8 mouse cellular contexts compared by ENCODE assay signal in the genomic region with DNA sequence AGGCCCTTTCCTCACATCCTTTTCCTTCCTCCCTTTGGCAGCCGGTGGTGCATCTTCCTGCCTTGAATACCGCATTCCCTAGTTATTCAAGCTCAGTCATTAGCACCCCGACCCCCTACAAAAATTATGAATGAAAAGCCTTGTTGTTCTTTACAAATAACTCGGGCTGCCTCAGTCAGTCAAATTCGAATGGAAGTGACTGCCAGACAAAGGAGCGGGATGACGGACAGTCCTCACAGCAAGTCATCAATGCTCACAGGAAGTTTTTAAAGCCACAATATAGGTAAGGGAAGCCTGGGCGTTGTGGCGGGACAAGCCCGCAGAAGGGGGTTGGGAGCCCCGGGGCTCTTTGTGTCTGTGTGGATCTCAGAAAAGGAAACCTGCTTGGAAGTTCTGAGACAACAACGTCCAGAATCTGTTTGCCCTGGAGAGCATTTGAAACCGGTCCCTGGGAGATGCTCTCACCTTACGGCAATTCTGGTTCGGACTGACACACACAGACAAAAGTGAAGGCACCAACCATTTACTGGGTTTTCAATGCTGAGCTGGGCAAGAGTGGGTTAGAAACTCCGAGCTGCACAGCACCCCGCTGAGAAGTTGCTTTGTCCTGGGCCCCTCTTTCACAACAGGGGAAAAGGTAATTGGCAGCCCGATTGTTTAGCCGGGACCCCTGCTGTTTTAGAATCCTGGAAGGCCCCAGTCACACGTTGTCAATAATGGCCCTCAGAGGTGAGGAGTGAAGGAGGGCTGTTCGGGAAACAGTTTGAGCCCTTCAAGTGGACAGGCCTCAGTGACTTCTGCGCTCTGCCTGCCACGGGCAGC. TPM values are rescaled to one million over a fixed set of nuclear protein-coding genes. Genes with fewer than 3 reads are reported as not detected.
A peak's percentile ranks its signal among the peaks of the same experiment; 100 is the strongest.
DNase-seq lines count a peak whose midpoint lies in the region; ATAC-seq and TF ChIP-seq lines count a peak whose summit lies in the region.

No protein-coding gene starts in this region.

- H3K9ac ChIP-seq in ES-E14 (ENCODE audit: insufficient read depth, low read depth, low read length, poor library complexity, severe bottlenecking) = no peak overlapping the region
- H3K9ac ChIP-seq in liver, embryonic 14.5 days (replicated peaks) = no peak overlapping the region

- no peaks in the 10 kb centered on the region for H3K36me3 ChIP-seq in ES-E14 (ENCODE audit: control insufficient read depth, insufficient read depth, low read length, poor library complexity, severe bottlenecking)
- H3K36me3 ChIP-seq in liver, embryonic 14.5 days (replicated peaks; ENCODE audit: control insufficient read depth, insufficient read depth, low read depth) = no peaks in the 10 kb centered on the region

- in situ Hi-C loops in ES-E14 (cut with MboI; ENCODE audit: low sequenced_read_pairs in 2 of 2, unreplicated experiment in 2 of 2) = no loop called here

- peaks cover 5 to 8% of the 10 kb centered on the region in 2 experiments; a peak in 3 of 4 replicates for H3K4me1 ChIP-seq in ES-E14 (ENCODE audit: control insufficient read depth in 2 of 2, insufficient read depth in 2 of 2, low read length in 2 of 2, poor library complexity in 1 of 2)
- peaks cover 0 to 6% of the 10 kb centered on the region in 2 experiments; a peak in 2 of 4 replicates for H3K4me1 ChIP-seq in liver, embryonic 14.5 days (replicated peaks; ENCODE audit: control insufficient read depth in 2 of 2, insufficient read depth in 2 of 2, low read length in 1 of 2)

- H3K4me3 ChIP-seq in ES-E14 (ENCODE audit: insufficient read depth in 1 of 2, low read depth in 1 of 2, low read length in 2 of 2, poor library complexity in 1 of 2, severe bottlenecking in 1 of 2) = peak overlapping the region in 1 of 2 experiments; percentile 4; a peak in 1 of 4 replicates
- H3K4me3 ChIP-seq in liver, embryonic 14.5 days (ENCODE audit: insufficient read depth in 1 of 2, low read depth in 2 of 2, low read length in 2 of 2) = no peak overlapping the region

- peak overlapping the region; percentile 75 for H3K27ac ChIP-seq in ES-E14 (ENCODE audit: insufficient read depth, low read depth, low read length, poor library complexity, severe bottlenecking)
- H3K27ac ChIP-seq in liver, embryonic 14.5 days = no peak overlapping the region

- H3K4me2 ChIP-seq in liver, embryonic 14.5 days (ENCODE audit: low read depth) = peak overlapping the region; percentile 20; the same call in 1 of the 2 replicates

- TF ChIP-seq EP300 in liver, embryonic 14.5 days (IDR thresholded peaks at IDR 0.05; ENCODE audit: low read depth) = no peak

- no peak for TF ChIP-seq CTCF in liver, embryonic 14.5 days (IDR thresholded peaks at IDR 0.05; ENCODE audit: low read depth)

- ATAC-seq in liver, embryonic 14.5 days (ENCODE audit: insufficient read depth) = no peak

- no peaks in the 10 kb centered on the region for H3K9me3 ChIP-seq in ES-E14 (ENCODE audit: control insufficient read depth, insufficient read depth, low read depth, low read length)
- H3K9me3 ChIP-seq in liver, embryonic 14.5 days (ENCODE audit: control insufficient read depth, low read length) = no peaks in the 10 kb centered on the region

- DNase-seq in ES-E14 (ENCODE audit: low read depth, low spot score) = peak; percentile 99
- DNase-seq in embryo, embryonic 10 days (ENCODE audit: low spot score) = peak; percentile 79
- DNase-seq in heart, postnatal 4 days = peak; percentile 12
- DNase-seq in liver, embryonic 14.5 days (ENCODE audit: low read depth in 3 of 3, low spot score in 3 of 3) = no peak
- DNase-seq in adrenal gland, postnatal 10 days = no peak
- DNase-seq in urinary bladder, postnatal 4 days (ENCODE audit: low spot score in 2 of 2) = no peak
- DNase-seq in spleen, postnatal 10 days (ENCODE audit: low spot score in 2 of 2) = no peak
- no peak for DNase-seq in frontal cortex, postnatal 14 days (ENCODE audit: low spot score in 2 of 2)

- 15% methylated on average over 23 of the region's 23 CpGs for WGBS in liver, embryonic 14.5 days (ENCODE audit: insufficient replicate concordance)

- H3K27me3 ChIP-seq in liver, embryonic 14.5 days (ENCODE audit: control insufficient read depth, insufficient read depth, low read length) = no peaks in the 10 kb centered on the region

TF ChIP-seq in ES-E14, 5 proteins besides CTCF, POLR2A, EP300 and RAD21:
- TF ChIP-seq MAFK (IDR thresholded peaks at IDR 0.05; ENCODE audit: insufficient read depth, low read depth, low read length) = no peak
- no peak for TF ChIP-seq ZC3H11A (IDR thresholded peaks at IDR 0.05; ENCODE audit: borderline replicate concordance, low read depth, low read length)
- TF ChIP-seq CHD2 (IDR thresholded peaks at IDR 0.05; ENCODE audit: low read depth, low read length) = no peak
- no peak for TF ChIP-seq ZNF384 (IDR thresholded peaks at IDR 0.05; ENCODE audit: low read depth, low read length)

RNA-seq across cellular contexts. Expression of gene Spry2, which starts 24.0 kb away (rescaled TPM):
- total RNA-seq in ES-E14 (2012; rRNA removed) = 49.5 and 69.0 TPM in 2 replicates
- total RNA-seq in heart, postnatal 4 days (2021) = 10 to 100 TPM; 66.1 to 73.2 TPM
- polyA plus RNA-seq in liver, embryonic 14.5 days (2012; rRNA removed) = 0.92 and 1.1 TPM in 2 replicates
- polyA plus RNA-seq in liver, embryonic 14.5 days (2014; fragmentation: Nextera tagmentation; extraction: Ambion mirVana) = 3.1 and 3.5 TPM in 2 replicates
- total RNA-seq in adrenal gland, postnatal 10 days (2021) = 10 to 100 TPM; 39.4 to 41.3 TPM

Comparison
In these comparisons a context has a peak if more than half of its experiments do, and no peak if none do; other contexts are left out.
1. DNase-seq: peak in ES-E14 (single experiment), embryo, embryonic 10 days (single experiment) and heart, postnatal 4 days (single experiment); none in liver, embryonic 14.5 days (0 of 3), adrenal gland, postnatal 10 days (single experiment), urinary bladder, postnatal 4 days (0 of 2), spleen, postnatal 10 days (0 of 2) and frontal cortex, postnatal 14 days (0 of 2).